Mouse (Mus musculus): Measurements from ENCODE around the gene Zfp963. TPM values are rescaled to one million over a fixed set of nuclear protein-coding genes. Genes with fewer than 3 reads are reported as not detected.

Zfp963 gene
- polyA plus RNA-seq, 1 experiment from 2014 or later: 6.8 TPM

Other genes starting within 250 kb of the Zfp963 start
- gene Gm7697, start 227.0 kb downstream of the Zfp963 start, polyA plus RNA-seq (2015; fragmentation: Nextera tagmentation; extraction: Ambion mirVana): not detected in 2 replicates
- 26.6 and 30.2 TPM in 2 replicates for gene Zfp868, start 124.4 kb downstream of the Zfp963 start, polyA plus RNA-seq (2015; fragmentation: Nextera tagmentation; extraction: Ambion mirVana)
- gene Zfp964, start 95.5 kb downstream of the Zfp963 start, polyA plus RNA-seq (2015; fragmentation: Nextera tagmentation; extraction: Ambion mirVana): 2.2 and 2.3 TPM in 2 replicates
- gene Zfp869, start 39.2 kb downstream of the Zfp963 start, polyA plus RNA-seq (2015; fragmentation: Nextera tagmentation; extraction: Ambion mirVana): 32.9 and 35.5 TPM in 2 replicates
- 0.68 and 0.82 TPM in 2 replicates for gene Gm20422, start 24.9 kb upstream of the Zfp963 start, polyA plus RNA-seq (2015; fragmentation: Nextera tagmentation; extraction: Ambion mirVana)
- 61.4 and 62.3 TPM in 2 replicates for gene Atp13a1, start 41.2 kb upstream of the Zfp963 start, polyA plus RNA-seq (2015; fragmentation: Nextera tagmentation; extraction: Ambion mirVana)
- gene Zfp866, start 41.2 kb upstream of the Zfp963 start, polyA plus RNA-seq (2015; fragmentation: Nextera tagmentation; extraction: Ambion mirVana): 30.1 and 32.8 TPM in 2 replicates
- 10.1 and 11.3 TPM in 2 replicates for gene Gmip, start 58.7 kb upstream of the Zfp963 start, polyA plus RNA-seq (2015; fragmentation: Nextera tagmentation; extraction: Ambion mirVana)
- gene Lpar2, start 72.5 kb upstream of the Zfp963 start, polyA plus RNA-seq (2015; fragmentation: Nextera tagmentation; extraction: Ambion mirVana): 0.86 and 0.96 TPM in 2 replicates
- gene Pbx4, start 82.5 kb upstream of the Zfp963 start, polyA plus RNA-seq (2015; fragmentation: Nextera tagmentation; extraction: Ambion mirVana): 8.8 and 9.3 TPM in 2 replicates
- 0.94 and 0.99 TPM in 2 replicates for gene Cilp2, start 137.7 kb upstream of the Zfp963 start, polyA plus RNA-seq (2015; fragmentation: Nextera tagmentation; extraction: Ambion mirVana)
- 3.8 and 3.9 TPM in 2 replicates for gene Tssk6, start 152.2 kb upstream of the Zfp963 start, polyA plus RNA-seq (2015; fragmentation: Nextera tagmentation; extraction: Ambion mirVana)
- gene Ndufa13, start 152.6 kb upstream of the Zfp963 start, polyA plus RNA-seq (2015; fragmentation: Nextera tagmentation; extraction: Ambion mirVana): 197 and 199 TPM in 2 replicates
- 3.1 and 5.0 TPM in 2 replicates for gene Yjefn3, start 152.7 kb upstream of the Zfp963 start, polyA plus RNA-seq (2015; fragmentation: Nextera tagmentation; extraction: Ambion mirVana)
- gene Gatad2a, start 246.4 kb upstream of the Zfp963 start, polyA plus RNA-seq (2015; fragmentation: Nextera tagmentation; extraction: Ambion mirVana): 40.6 and 43.3 TPM in 2 replicates

All from kidney, embryonic 16.5 days (tissue).